Mouse (Mus musculus) MEL (cell line): ENCODE measurements around the gene P2ry2.

Source experiments
- CTCF ChIP-seq, 3 experiments: IDR thresholded peaks in 2 of 3; conservative IDR thresholded peaks in 1 of 3; 2 replicates each; pipeline ENCODE4 v1.5.1; 2011 to 2012; ENCODE audit warnings: low read length in 3 of 3, low read depth in 2 of 3, mild to moderate bottlenecking in 2 of 3, improper control_type of control experiment in 1 of 3, inconsistent platforms in 1 of 3, mixed read lengths in 1 of 3, moderate library complexity in 1 of 3; ENCODE audit not compliant: control insufficient read depth in 1 of 3, insufficient read depth in 1 of 3, poor library complexity in 1 of 3, severe bottlenecking in 1 of 3
- ELF1 ChIP-seq: IDR thresholded peaks from 2 replicates; pipeline ENCODE4 v1.6.1; 2014; ENCODE audit warnings: low read depth, mild to moderate bottlenecking, inconsistent platforms, low read length, improper control_type of control experiment, moderate library complexity
- EP300 ChIP-seq, 2 experiments: IDR thresholded peaks; 2 replicates each; pipeline ENCODE4 v1.6.1; 2011; ENCODE audit warnings: improper control_type of control experiment in 2 of 2, low read length in 2 of 2, low read depth in 1 of 2, mild to moderate bottlenecking in 1 of 2
- ETS1 ChIP-seq: IDR thresholded peaks from 2 replicates; pipeline ENCODE4 v1.6.1; 2012; ENCODE audit warnings: low read depth, mild to moderate bottlenecking, inconsistent platforms, low read length, improper control_type of control experiment, moderate library complexity
- MYB ChIP-seq: IDR thresholded peaks from 2 replicates; pipeline ENCODE4 v1.6.1; 2011; ENCODE audit warnings: mild to moderate bottlenecking, low read depth, low read length, improper control_type of control experiment
- NELFE ChIP-seq: IDR thresholded peaks from 2 replicates; pipeline ENCODE4 v1.6.1; 2011; ENCODE audit warnings: low read depth, low read length, improper control_type of control experiment
- POLR2A ChIP-seq, 2 experiments: IDR thresholded peaks; 2 replicates each; pipeline ENCODE4 v1.6.1; 2011 to 2012; ENCODE audit warnings: low read length in 2 of 2, mild to moderate bottlenecking in 2 of 2, control low read depth in 1 of 2, improper control_type of control experiment in 1 of 2, low read depth in 1 of 2, moderate library complexity in 1 of 2; ENCODE audit not compliant: control insufficient read depth in 1 of 2, insufficient read depth in 1 of 2, poor library complexity in 1 of 2
- ZC3H11A ChIP-seq: IDR thresholded peaks from 2 replicates; pipeline ENCODE4 v1.6.1; 2012; ENCODE audit warnings: low read depth, mild to moderate bottlenecking, inconsistent platforms, low read length, improper control_type of control experiment
- ZKSCAN1 ChIP-seq: IDR thresholded peaks from 2 replicates; pipeline ENCODE4 v1.6.1; 2012; ENCODE audit warnings: low read depth, mild to moderate bottlenecking, inconsistent platforms, low read length, improper control_type of control experiment, moderate library complexity

DNA sequence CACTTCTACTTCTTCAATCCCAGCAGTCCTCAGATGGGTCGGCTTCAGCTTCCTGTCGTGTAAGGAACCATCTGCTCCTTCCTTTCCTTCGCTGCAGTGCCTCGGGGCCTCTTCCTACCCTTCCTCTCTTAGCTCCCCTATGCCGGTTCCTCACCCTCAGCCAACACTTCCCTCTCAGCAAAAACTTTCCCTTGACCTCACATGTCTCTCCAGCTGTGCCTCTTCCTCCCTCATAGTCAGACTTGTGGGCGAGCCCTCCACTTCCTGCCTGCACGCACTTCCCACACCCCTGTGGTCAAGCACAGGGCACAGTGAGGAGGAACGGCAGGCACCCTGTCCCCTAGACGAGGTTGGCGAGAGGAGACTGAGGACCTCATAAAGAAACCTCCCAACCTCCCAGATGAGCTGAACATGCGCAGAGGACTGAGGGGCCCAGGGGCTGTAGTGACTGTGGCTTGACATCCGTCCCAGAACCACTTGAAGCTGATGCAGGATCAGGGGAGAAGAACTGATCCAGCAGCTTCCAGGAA lies 62.1 kb downstream of the P2ry2 start:
- TF ChIP-seq CTCF (IDR thresholded peaks at IDR 0.05 in 2 of 3, conservative IDR thresholded peaks at IDR 0.05 in 1 of 3; ENCODE audit: control insufficient read depth in 1 of 3, insufficient read depth in 1 of 3, low read depth in 2 of 3, low read length in 3 of 3, poor library complexity in 1 of 3, severe bottlenecking in 1 of 3) (no peak), ELF1 (no peak), EP300 (IDR thresholded peaks at IDR 0.05; ENCODE audit: low read depth in 1 of 2, low read length in 2 of 2) (no peak), ZKSCAN1 (no peak), ETS1 (no peak), MYB (no peak), NELFE (no peak), ZC3H11A (no peak), POLR2A (IDR thresholded peaks at IDR 0.05; ENCODE audit: control insufficient read depth in 1 of 2, insufficient read depth in 1 of 2, low read depth in 1 of 2, low read length in 2 of 2, poor library complexity in 1 of 2) (no peak)
